Mouse (Mus musculus) heart, postnatal 0 days (tissue): ENCODE results near the gene Umad1. TPM values are rescaled to one million over a fixed set of nuclear protein-coding genes. Genes with fewer than 3 reads are reported as not detected.
A peak's percentile ranks its signal among the peaks of the same experiment; 100 is the strongest.

Source experiments
- ATAC-seq: fragments of 200-750 bp; cut with Nextera tagmentation; 2 replicates; pipeline ENCODE4 v1.8.0; 2017; ENCODE audit warnings: low read depth, moderate number of reproducible peaks, moderate library complexity; ENCODE audit not compliant: insufficient read depth
- DNase-seq: peaks from one replicate; pipeline ENCODE4 v3.0.0-alpha.2; 2016; ENCODE audit warnings: low spot score
- H3K27ac ChIP-seq: fragments of 300-500 bp; sonication (generic); 2 replicates; pipeline ENCODE4 v1.5.1; 2014; ENCODE audit warnings: low read depth, mild to moderate bottlenecking
- H3K27me3 ChIP-seq: fragments of 300-500 bp; sonication (generic); 2 replicates; pipeline ENCODE4 v1.6.1; 2014; ENCODE audit warnings: low read length, mixed read lengths; ENCODE audit not compliant: control insufficient read depth, insufficient read depth
- H3K36me3 ChIP-seq: fragments of 300-500 bp; sonication (generic); replicated peaks from 2 replicates; pipeline ENCODE4 v1.6.1; 2014; ENCODE audit warnings: low read length, mixed read lengths; ENCODE audit not compliant: control insufficient read depth, insufficient read depth
- H3K4me1 ChIP-seq: fragments of 300-500 bp; sonication (generic); 2 replicates; pipeline ENCODE4 v1.6.1; 2014; ENCODE audit warnings: antibody characterized with exemption; ENCODE audit not compliant: control insufficient read depth, insufficient read depth
- H3K4me2 ChIP-seq: fragments of 300-500 bp; sonication (generic); 2 replicates; pipeline ENCODE4 v1.6.1; 2014; ENCODE audit warnings: low read depth, mild to moderate bottlenecking, low read length, moderate library complexity
- H3K4me3 ChIP-seq: fragments of 300-500 bp; sonication (generic); 2 replicates; pipeline ENCODE4 v1.5.1; 2014; ENCODE audit warnings: low read depth, low read length
- H3K9ac ChIP-seq: fragments of 300-500 bp; sonication (generic); replicated peaks from 2 replicates; pipeline ENCODE4 v1.6.1; 2014; ENCODE audit warnings: low read depth, low read length, mixed read lengths
- H3K9me3 ChIP-seq: fragments of 300-500 bp; sonication (generic); replicated peaks from 2 replicates; pipeline ENCODE4 v1.6.1; 2016; ENCODE audit warnings: low read length; ENCODE audit not compliant: control insufficient read depth
- CTCF ChIP-seq: IDR thresholded peaks from 2 replicates; pipeline ENCODE4 v1.5.1; 2016; ENCODE audit warnings: antibody characterized with exemption, control low read depth, low read depth
- EP300 ChIP-seq: IDR thresholded peaks from 2 replicates; pipeline ENCODE4 v1.6.1; 2016; ENCODE audit warnings: antibody characterized with exemption, low read depth
- WGBS: fragments of 180-500 bp; shearing (Covaris S2); extraction: QIAGEN DNeasy Blood & Tissue Kit; methylation state at CpG from one replicate; pipeline ENCODE4 v1.1.7; 2014; 5-methylcytosine and 5-hydroxymethylcytosine counted together
- polyA plus RNA-seq: library from polyadenylated mRNA; unstranded; fragments of >200 nt; fragmentation: Nextera tagmentation; extraction: Ambion mirVana; gene quantifications from 2 replicates; pipeline ENCODE4 v1.2.1, GENCODE M21; 2015
- total RNA-seq: library from RNA; depleted of rRNA; stranded (reverse); fragments of >200 nt; gene quantifications from 2 replicates; pipeline ENCODE4 v1.2.3, GENCODE M21; 2014; ENCODE audit warnings: low replicate concordance; rRNA removed

Umad1 gene
- total RNA-seq (7.8 and 12.1 TPM in 2 replicates), polyA plus RNA-seq (18.2 and 20.5 TPM in 2 replicates)

DNA sequence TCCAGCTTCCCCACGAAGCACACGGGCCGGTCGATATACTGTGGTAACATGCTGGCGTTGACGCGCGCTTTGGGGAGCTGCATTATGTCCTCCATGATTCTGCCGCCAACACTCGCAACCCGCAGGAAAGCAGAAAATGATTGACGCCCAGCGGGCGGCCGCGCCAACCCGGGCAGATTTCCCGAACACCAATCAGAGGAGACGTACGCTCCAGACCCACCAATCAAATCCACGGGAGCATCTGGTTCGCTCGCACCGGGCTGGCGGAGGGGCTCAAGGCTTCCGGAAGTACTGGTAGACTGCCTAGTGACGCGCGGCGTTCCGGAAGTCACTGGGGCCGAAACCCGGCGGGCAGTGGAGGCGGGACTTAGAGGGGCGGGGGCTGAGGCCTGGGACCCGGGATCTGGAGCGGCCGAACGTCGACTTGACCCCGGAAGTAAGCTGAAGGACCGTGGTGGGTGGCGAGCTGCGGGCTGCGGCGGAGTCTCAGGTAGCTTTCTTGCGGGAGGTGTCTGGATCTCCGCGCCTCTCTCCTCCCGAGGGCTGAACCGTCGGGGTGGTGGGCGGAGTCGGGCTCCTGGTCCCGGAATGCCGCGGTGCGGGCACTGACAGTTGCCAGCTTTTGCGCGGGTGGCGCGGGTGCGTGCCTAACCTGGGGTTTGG, at the start of gene Umad1, which contains the start of the genes Rpa3 and Gm45062:
Gene Umad1 (plus strand): TSS at position 285 of the 663 bp plus-strand sequence.
Gene Rpa3 (minus strand): TSS at position 170 of the 663 bp plus-strand sequence.
Gene Gm45062 (plus strand): TSS at position 447 of the 663 bp plus-strand sequence.
- Histone ChIP-seq H3K4me2 (peak within 1 kb of the TSS; percentile 77), H3K9ac (peak within 1 kb of the TSS; percentile 76), H3K4me3 (peak within 1 kb of the TSS; percentile 62), H3K9me3 (no peaks in the 10 kb centered on the region), H3K27ac (peak within 1 kb of the TSS; percentile 70), H3K27me3 (no peaks in the 10 kb centered on the region), H3K4me1 (peaks cover 8% of the 10 kb centered on the region), H3K36me3 (peaks cover 15% of the 10 kb centered on the region; the same call in 1 of the 2 replicates)
- ATAC-seq (peak; percentile 100), DNase-seq (peak; percentile 99)
- WGBS = under 1% methylated on average over 60 of the region's 64 CpGs
- TF ChIP-seq CTCF = no peak
- TF ChIP-seq EP300 = peak; percentile 70; the same call in 1 of the 2 replicates

DNA sequence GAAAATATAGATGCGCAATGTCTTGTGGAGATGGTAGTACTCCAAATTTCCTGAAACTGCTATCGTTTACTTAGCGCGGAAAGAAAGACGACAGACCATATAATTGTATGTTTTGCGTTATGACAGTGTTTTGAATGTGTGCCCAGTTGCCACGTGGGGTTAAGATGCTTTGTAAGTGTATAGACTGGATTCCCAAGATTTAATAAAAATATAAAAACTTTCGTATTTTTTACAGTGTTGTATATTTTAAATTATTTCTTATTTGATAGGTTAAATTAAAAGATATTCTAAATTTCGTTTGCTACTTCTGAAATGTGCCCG, 49.3 kb upstream of the Umad1 start:
- peak overlapping the region; percentile 67 for H3K4me2 ChIP-seq
- H3K36me3 ChIP-seq = peaks cover 8% of the 10 kb centered on the region; the same call in 1 of the 2 replicates
- TF ChIP-seq EP300 = no peak
- TF ChIP-seq CTCF = no peak
- H3K27me3 ChIP-seq = no peaks in the 10 kb centered on the region
- ATAC-seq (no peak), DNase-seq (no peak)
- no peaks in the 10 kb centered on the region for H3K9me3 ChIP-seq
- H3K27ac ChIP-seq = peak overlapping the region; percentile 93
- peak overlapping the region; percentile 86 for H3K9ac ChIP-seq
- WGBS = 10% methylated on average over 10 of the region's 10 CpGs
- H3K4me1 ChIP-seq = peaks cover 7% of the 10 kb centered on the region; the same call in 1 of the 2 replicates
- peak overlapping the region; percentile 79 for H3K4me3 ChIP-seq

DNA sequence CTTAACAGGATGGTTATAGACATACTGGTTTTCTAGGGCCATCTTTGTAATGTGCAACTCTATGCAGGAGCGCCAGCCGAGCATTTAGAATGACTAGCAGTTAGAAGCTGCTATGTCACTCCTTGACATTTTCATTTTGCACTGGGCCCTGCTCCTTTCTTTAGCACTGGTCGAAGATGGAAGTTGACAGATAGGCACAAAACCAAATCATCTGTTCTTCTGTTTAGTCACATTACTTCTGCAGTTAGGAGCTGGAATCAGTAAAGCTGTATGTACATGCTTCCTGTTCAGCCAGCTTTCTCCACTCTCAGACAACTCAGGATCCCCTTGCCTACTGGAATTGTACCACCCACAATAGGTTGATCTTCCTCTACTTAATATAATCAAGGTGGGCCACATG, 48.4 kb upstream of the Umad1 start:
- DNase-seq = no peak
- peaks cover 7% of the 10 kb centered on the region; the same call in 1 of the 2 replicates for H3K4me1 ChIP-seq
- TF ChIP-seq CTCF (no peak), EP300 (no peak)
- no peak overlapping the region for H3K9ac ChIP-seq
- no peak overlapping the region for H3K4me2 ChIP-seq
- no peak overlapping the region for H3K4me3 ChIP-seq
- WGBS = 82% methylated on average over 3 of the region's 3 CpGs
- no peaks in the 10 kb centered on the region for H3K27me3 ChIP-seq
- no peak overlapping the region for H3K27ac ChIP-seq
- no peaks in the 10 kb centered on the region for H3K9me3 ChIP-seq
- H3K36me3 ChIP-seq = peaks cover 17% of the 10 kb centered on the region
- ATAC-seq = no peak

DNA sequence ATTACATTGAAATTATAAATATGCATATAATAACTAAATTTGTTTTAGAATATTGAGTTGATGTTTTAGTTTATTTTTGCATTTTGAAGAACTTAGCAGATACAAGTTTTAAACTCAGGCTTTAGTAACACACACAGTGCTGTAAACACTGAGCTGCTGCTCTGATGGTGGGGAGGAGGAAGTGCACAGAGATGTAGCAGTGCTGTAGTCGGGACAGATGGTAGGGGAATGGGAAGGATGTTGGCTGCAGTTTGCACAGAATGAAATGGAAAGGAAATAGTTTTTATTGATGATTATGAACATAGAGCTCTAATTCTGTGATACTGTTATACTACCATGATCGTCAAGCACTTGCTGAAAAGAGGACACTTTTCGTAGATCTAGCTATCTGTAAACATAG, 32.1 kb upstream of the Umad1 start:
- Histone ChIP-seq H3K27ac (no peak overlapping the region), H3K4me1 (no peaks in the 10 kb centered on the region)

DNA sequence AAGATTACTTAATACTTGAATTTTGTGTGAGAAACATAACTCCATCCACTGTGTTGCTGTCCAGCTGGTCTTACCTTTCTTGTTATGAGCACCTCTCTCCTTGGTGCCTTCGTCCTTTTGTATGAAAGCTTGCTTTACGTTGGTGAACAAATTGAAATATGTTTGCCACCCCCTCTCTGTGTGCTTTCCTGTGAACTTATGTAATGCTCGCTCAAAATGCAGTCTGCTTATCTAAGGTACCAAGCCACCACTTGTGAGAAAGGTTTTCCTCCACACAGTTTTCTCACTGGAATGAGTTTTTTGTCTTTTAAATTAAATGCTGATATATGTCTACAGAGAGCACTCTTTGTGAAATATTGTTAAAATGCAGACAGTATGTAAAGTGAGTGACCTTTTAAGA, 30.5 kb upstream of the Umad1 start:
- Histone ChIP-seq H3K36me3 (peaks cover 64% of the 10 kb centered on the region), H3K27me3 (no peaks in the 10 kb centered on the region), H3K9ac (no peak overlapping the region), H3K4me1 (no peaks in the 10 kb centered on the region), H3K4me2 (no peak overlapping the region), H3K9me3 (no peaks in the 10 kb centered on the region), H3K27ac (no peak overlapping the region), H3K4me3 (no peak overlapping the region)
- TF ChIP-seq CTCF (no peak), EP300 (no peak)
- no peak for ATAC-seq
- DNase-seq = no peak
- WGBS = 80% methylated on average over 3 of the region's 3 CpGs

More for the DNA sequence above, 32.1 kb upstream of the Umad1 start:
- Histone ChIP-seq H3K9me3 (no peaks in the 10 kb centered on the region), H3K9ac (no peak overlapping the region), H3K36me3 (peaks cover 55% of the 10 kb centered on the region), H3K4me2 (no peak overlapping the region), H3K27me3 (no peaks in the 10 kb centered on the region), H3K4me3 (no peak overlapping the region)
- TF ChIP-seq CTCF = no peak
- TF ChIP-seq EP300 = no peak
- DNase-seq = no peak
- no peak for ATAC-seq
- WGBS = 74% methylated on average over 3 of the region's 3 CpGs

DNA sequence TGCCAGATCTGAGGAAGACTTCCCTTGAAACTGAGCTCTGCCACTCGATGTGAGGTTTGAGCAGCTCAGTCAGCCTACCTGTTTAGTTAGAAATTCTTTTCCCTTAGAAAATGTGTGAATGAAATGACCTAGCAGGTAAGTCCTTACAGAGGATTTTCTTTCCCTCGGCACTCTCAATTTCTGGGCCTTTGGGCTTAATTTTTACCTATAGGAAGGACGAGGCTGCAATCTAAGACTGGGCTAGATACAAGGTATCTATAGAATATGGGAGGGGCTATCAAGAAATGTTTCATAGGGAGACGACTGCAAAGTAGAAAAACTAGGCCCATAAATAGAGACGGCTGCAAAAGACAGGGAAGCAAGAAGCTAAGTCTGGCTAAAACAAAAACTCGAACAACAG, 772 bp upstream of the Umad1 start:
- Histone ChIP-seq H3K36me3 (peaks cover 15% of the 10 kb centered on the region; the same call in 1 of the 2 replicates), H3K9ac (peak overlapping the region; percentile 76)
- no peak for ATAC-seq

More for the DNA sequence above, 772 bp upstream of the Umad1 start:
- peak overlapping the region; percentile 77 for H3K4me2 ChIP-seq
- no peaks in the 10 kb centered on the region for H3K9me3 ChIP-seq
- 6% methylated on average over 6 of the region's 6 CpGs for WGBS
- TF ChIP-seq EP300 = no peak
- no peak for TF ChIP-seq CTCF
- peak overlapping the region; percentile 62 for H3K4me3 ChIP-seq
- H3K4me1 ChIP-seq = peaks cover 8% of the 10 kb centered on the region
- no peaks in the 10 kb centered on the region for H3K27me3 ChIP-seq
- no peak for DNase-seq
- peak overlapping the region; percentile 70 for H3K27ac ChIP-seq
